ENCODE assay signal across 16 mouse cellular contexts in the genomic region with DNA sequence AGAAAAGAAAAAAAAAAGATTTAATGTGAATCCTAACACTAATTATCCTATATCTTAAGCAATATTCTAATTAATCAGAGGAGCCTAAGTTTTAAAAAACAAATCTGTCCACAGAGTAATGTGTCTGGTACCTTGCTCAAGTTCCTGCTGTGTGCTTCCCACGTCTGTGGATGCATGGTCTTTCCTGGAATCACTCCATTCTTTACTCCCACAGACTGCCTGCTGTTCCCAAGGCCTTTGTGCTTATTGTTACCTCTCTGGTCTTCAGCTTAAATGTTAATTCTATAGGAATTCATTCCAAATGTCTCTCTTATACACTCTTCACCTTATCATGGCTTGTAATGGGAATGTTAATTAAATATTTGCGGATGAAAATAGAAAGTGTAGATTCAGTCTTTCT.
"Had no signal": no experiment of that assay in that cellular context is flagged by ENCODE, and none has a peak within 500 bp of the region (broad histone marks: within the 10 kb centered on the region; RNA-seq: fewer than 3 reads in every experiment).

No protein-coding gene starts in this region.

- ATAC-seq: intestine, embryonic 15.5 days; liver, postnatal 0 days; lung, postnatal 0 days; midbrain, embryonic 13.5 days had no signal

- H3K9me3 ChIP-seq: intestine, embryonic 15.5 days; kidney, embryonic 15.5 days; midbrain, embryonic 13.5 days; stomach, embryonic 15.5 days had no signal

- H3K4me1 ChIP-seq: intestine, embryonic 15.5 days; kidney, embryonic 15.5 days; stomach, embryonic 15.5 days had no signal

- H3K4me2 ChIP-seq: intestine, embryonic 15.5 days; kidney, embryonic 15.5 days; lung, embryonic 14.5 days; midbrain, embryonic 13.5 days; stomach, embryonic 15.5 days had no signal

- H3K9ac ChIP-seq: intestine, embryonic 15.5 days; kidney, embryonic 15.5 days; liver, embryonic 14.5 days; liver, postnatal 0 days; lung, embryonic 14.5 days; midbrain, embryonic 13.5 days; stomach, embryonic 15.5 days had no signal

- H3K4me3 ChIP-seq: intestine, embryonic 15.5 days; kidney, embryonic 15.5 days; midbrain, embryonic 13.5 days; stomach, embryonic 15.5 days had no signal

- H3K27me3 ChIP-seq: intestine, embryonic 15.5 days; kidney, embryonic 15.5 days; midbrain, embryonic 13.5 days; stomach, embryonic 15.5 days had no signal

- H3K36me3 ChIP-seq: intestine, embryonic 15.5 days; kidney, embryonic 15.5 days; midbrain, embryonic 13.5 days; stomach, embryonic 15.5 days had no signal

- DNase-seq: kidney, adult 11 months; kidney, adult 8-10 months; kidney, postnatal 10 days; kidney, postnatal 36 days; liver, postnatal 0 days; lung, embryonic 14.5 days; spleen, adult 18-20 months; thymus, adult 18-20 months; thymus, postnatal 36 days had no signal

- H3K27ac ChIP-seq: intestine, embryonic 15.5 days; kidney, embryonic 15.5 days; liver, embryonic 14.5 days; macrophage; midbrain, embryonic 13.5 days; stomach, embryonic 15.5 days had no signal
